Comparison of ENCODE assay signal across 8 mouse cellular contexts in the genomic region with DNA sequence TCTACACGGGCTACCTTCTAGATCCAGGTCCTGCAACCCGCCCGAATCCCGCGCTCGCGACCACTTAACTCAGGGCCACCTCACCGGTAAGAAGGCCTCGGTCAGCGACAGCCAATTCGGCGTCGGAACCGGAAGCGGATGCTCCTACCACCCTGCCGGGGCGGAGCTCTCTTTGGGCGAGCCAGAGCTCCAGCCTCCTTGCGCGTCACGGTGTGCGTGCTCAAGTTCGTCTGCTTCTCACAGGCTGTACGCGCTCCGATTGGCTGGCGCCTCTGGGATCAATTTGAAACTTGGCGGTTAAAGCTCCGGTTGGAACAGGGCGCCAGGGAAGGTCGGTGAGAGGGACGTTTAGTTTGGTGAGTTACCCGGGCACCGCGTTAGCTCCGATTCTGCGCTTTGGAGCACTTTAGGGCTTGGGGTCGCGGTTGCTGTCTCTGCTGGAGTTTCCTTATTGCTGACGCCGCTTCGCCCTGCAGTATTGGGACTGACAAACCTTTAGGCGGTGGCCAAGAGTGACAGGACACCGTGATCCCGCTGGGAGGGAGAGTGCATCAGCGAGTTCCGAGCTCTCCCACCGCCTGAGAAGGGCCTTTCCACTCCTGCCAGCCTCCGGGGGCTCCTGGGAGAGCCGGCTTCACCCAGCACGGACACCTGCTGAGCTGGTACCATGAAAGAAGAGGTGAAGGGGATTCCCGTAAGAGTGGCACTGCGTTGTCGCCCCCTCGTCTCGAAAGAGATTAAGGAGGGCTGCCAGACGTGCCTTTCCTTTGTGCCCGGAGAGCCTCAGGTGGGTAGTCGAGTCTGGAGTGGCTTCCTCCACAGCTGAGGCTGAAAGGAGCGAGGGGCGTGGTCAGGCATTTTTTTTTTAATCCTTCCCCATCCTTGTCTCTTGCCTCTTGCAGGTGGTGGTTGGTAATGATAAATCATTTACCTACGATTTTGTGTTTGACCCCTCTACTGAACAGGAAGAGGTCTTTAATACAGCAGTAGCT. TPM values are rescaled to one million over a fixed set of nuclear protein-coding genes. Genes with fewer than 3 reads are reported as not detected.
DNase-seq lines count a peak whose midpoint lies in the region; ATAC-seq lines count a peak whose summit lies in the region.

A gene (minus strand): TSS at position 767 of the 992 bp plus-strand sequence.

- DNase-seq in adipocyte (ENCODE audit: low spot score): peak; percentile 94
- peak; percentile 96 for DNase-seq in embryo, embryonic 10 days (ENCODE audit: low spot score)
- peak; percentile 78 for DNase-seq in gastrocnemius, postnatal 10 days
- DNase-seq in induced T-regulatory cell, adult 2 months (ENCODE audit: low read depth): peak; percentile 94
- peak; percentile 75 to 85 for DNase-seq in left cerebral cortex, adult 9 months (ENCODE audit: low spot score in 2 of 2)
- peak; percentile 85 for DNase-seq in right cerebral cortex, postnatal 14 days
- DNase-seq in urinary bladder, postnatal 36 days (ENCODE audit: low spot score in 2 of 2): peak; percentile 68 to 87

- ATAC-seq in megakaryocyte progenitor cell, adult 5-6 weeks (replicated peaks; ENCODE audit: poor library complexity): peak; percentile 99

RNA-seq across cellular contexts. Expression of the gene that starts here (rescaled TPM):
- total RNA-seq in gastrocnemius, postnatal 10 days (2021): 10 to 100 TPM; 28.2 to 30.9 TPM
- total RNA-seq in megakaryocyte progenitor cell, adult 5-6 weeks (2015): 59.2 and 69.1 TPM in 2 replicates
- total RNA-seq in megakaryocyte progenitor cell, adult 5-6 weeks (2017): 27.6 and 34.6 TPM in 2 replicates

Comparison
In these comparisons a context has a peak if more than half of its experiments do, and no peak if none do; other contexts are left out.
1. Peak in every context shown above with its lines: DNase-seq and ATAC-seq.